Mouse (Mus musculus): ENCODE results near the gene Olfr328. TPM values are rescaled to one million over a fixed set of nuclear protein-coding genes. Genes with fewer than 3 reads are reported as not detected.

The Olfr328 gene
- polyA plus RNA-seq (2015; fragmentation: Nextera tagmentation; extraction: Ambion mirVana), result not detected in 2 replicates

- Histone ChIP-seq H3K27me3 (replicated peaks; ENCODE audit: control insufficient read depth, insufficient read depth, low read length) (no peaks in the 10 kb centered on the region), H3K36me3 (ENCODE audit: control insufficient read depth, insufficient read depth) (no peaks in the 10 kb centered on the region), H3K27ac (ENCODE audit: low read length) (no peak within 1 kb of the TSS), H3K4me1 (replicated peaks; ENCODE audit: control insufficient read depth, insufficient read depth, low read length) (no peaks in the 10 kb centered on the region), H3K9me3 (ENCODE audit: control insufficient read depth, low read length) (no peaks in the 10 kb centered on the region), H3K9ac (replicated peaks; ENCODE audit: low read depth, low read length) (no peak within 1 kb of the TSS), H3K4me2 (ENCODE audit: low read length) (no peak within 1 kb of the TSS), H3K4me3 (replicated peaks; ENCODE audit: low read length) (no peak within 1 kb of the TSS)
- no peak for ATAC-seq
- WGBS, result 79% methylated on average over 1 of the region's 1 CpGs
Measured at GRCm38 (mm10) chr11:58555536-58555935, at the start of gene Olfr328. TSS of gene Olfr328 (minus strand) at chr11:58555636.

- H3K9ac ChIP-seq (replicated peaks; ENCODE audit: low read depth, low read length), result no peak overlapping the region
- no peaks in the 10 kb centered on the region for H3K4me1 ChIP-seq (replicated peaks; ENCODE audit: control insufficient read depth, insufficient read depth, low read length)
- no peak overlapping the region for H3K4me2 ChIP-seq (ENCODE audit: low read length)
- H3K9me3 ChIP-seq (ENCODE audit: control insufficient read depth, low read length), result no peaks in the 10 kb centered on the region
- H3K27me3 ChIP-seq (replicated peaks; ENCODE audit: control insufficient read depth, insufficient read depth, low read length), result no peaks in the 10 kb centered on the region
- 90% methylated on average over 3 of the region's 3 CpGs for WGBS
- H3K4me3 ChIP-seq (replicated peaks; ENCODE audit: low read length), result no peak overlapping the region
- ATAC-seq, result no peak
- no peak overlapping the region for H3K27ac ChIP-seq (ENCODE audit: low read length)
- H3K36me3 ChIP-seq (ENCODE audit: control insufficient read depth, insufficient read depth), result no peaks in the 10 kb centered on the region
Measured at GRCm38 (mm10) chr11:58605228-58605627, 49.8 kb upstream of the Olfr328 start.

GRCm38 (mm10) chr11:58604688-58605087, 49.3 kb upstream of the Olfr328 start:
- H3K4me3 ChIP-seq (replicated peaks; ENCODE audit: low read length), result no peak overlapping the region
- no peaks in the 10 kb centered on the region for H3K27me3 ChIP-seq (replicated peaks; ENCODE audit: control insufficient read depth, insufficient read depth, low read length)
- no peaks in the 10 kb centered on the region for H3K36me3 ChIP-seq (ENCODE audit: control insufficient read depth, insufficient read depth)
- no peak for ATAC-seq
- no peak overlapping the region for H3K27ac ChIP-seq (ENCODE audit: low read length)
- no peak overlapping the region for H3K4me2 ChIP-seq (ENCODE audit: low read length)
- WGBS, result 86% methylated on average over 2 of the region's 2 CpGs
- no peak overlapping the region for H3K9ac ChIP-seq (replicated peaks; ENCODE audit: low read depth, low read length)
- H3K9me3 ChIP-seq (ENCODE audit: control insufficient read depth, low read length), result no peaks in the 10 kb centered on the region
- no peaks in the 10 kb centered on the region for H3K4me1 ChIP-seq (replicated peaks; ENCODE audit: control insufficient read depth, insufficient read depth, low read length)

- Histone ChIP-seq H3K4me1 (replicated peaks; ENCODE audit: control insufficient read depth, insufficient read depth, low read length) (no peaks in the 10 kb centered on the region), H3K36me3 (ENCODE audit: control insufficient read depth, insufficient read depth) (no peaks in the 10 kb centered on the region), H3K4me3 (replicated peaks; ENCODE audit: low read length) (no peak overlapping the region), H3K4me2 (ENCODE audit: low read length) (no peak overlapping the region), H3K9ac (replicated peaks; ENCODE audit: low read depth, low read length) (no peak overlapping the region), H3K27ac (ENCODE audit: low read length) (no peak overlapping the region), H3K27me3 (replicated peaks; ENCODE audit: control insufficient read depth, insufficient read depth, low read length) (no peaks in the 10 kb centered on the region), H3K9me3 (ENCODE audit: control insufficient read depth, low read length) (no peaks in the 10 kb centered on the region)
- WGBS, result 84% methylated on average over 6 of the region's 6 CpGs
- ATAC-seq, result no peak
Measured at GRCm38 (mm10) chr11:58602800-58603560, 47.5 kb upstream of the Olfr328 start.

GRCm38 (mm10) chr11:58602062-58602461, 46.6 kb upstream of the Olfr328 start:
- ATAC-seq, result no peak
- Histone ChIP-seq H3K9me3 (ENCODE audit: control insufficient read depth, low read length) (no peaks in the 10 kb centered on the region), H3K27ac (ENCODE audit: low read length) (no peak overlapping the region), H3K9ac (replicated peaks; ENCODE audit: low read depth, low read length) (no peak overlapping the region), H3K4me1 (replicated peaks; ENCODE audit: control insufficient read depth, insufficient read depth, low read length) (no peaks in the 10 kb centered on the region), H3K4me3 (replicated peaks; ENCODE audit: low read length) (no peak overlapping the region), H3K27me3 (replicated peaks; ENCODE audit: control insufficient read depth, insufficient read depth, low read length) (no peaks in the 10 kb centered on the region), H3K4me2 (ENCODE audit: low read length) (no peak overlapping the region), H3K36me3 (ENCODE audit: control insufficient read depth, insufficient read depth) (no peaks in the 10 kb centered on the region)

GRCm38 (mm10) chr11:58597837-58598236, 42.4 kb upstream of the Olfr328 start:
- no peak overlapping the region for H3K4me3 ChIP-seq (replicated peaks; ENCODE audit: low read length)
- no peaks in the 10 kb centered on the region for H3K36me3 ChIP-seq (ENCODE audit: control insufficient read depth, insufficient read depth)
- WGBS, result 92% methylated on average over 13 of the region's 13 CpGs
- no peak overlapping the region for H3K9ac ChIP-seq (replicated peaks; ENCODE audit: low read depth, low read length)
- H3K4me1 ChIP-seq (replicated peaks; ENCODE audit: control insufficient read depth, insufficient read depth, low read length), result no peaks in the 10 kb centered on the region
- no peak overlapping the region for H3K27ac ChIP-seq (ENCODE audit: low read length)
- no peaks in the 10 kb centered on the region for H3K9me3 ChIP-seq (ENCODE audit: control insufficient read depth, low read length)
- no peaks in the 10 kb centered on the region for H3K27me3 ChIP-seq (replicated peaks; ENCODE audit: control insufficient read depth, insufficient read depth, low read length)
- ATAC-seq, result no peak
- no peak overlapping the region for H3K4me2 ChIP-seq (ENCODE audit: low read length)

GRCm38 (mm10) chr11:58594814-58595213, 39.4 kb upstream of the Olfr328 start, which contains the start of gene Olfr324:
TSS of gene Olfr324 (plus strand) at chr11:58595114.
- Histone ChIP-seq H3K4me1 (replicated peaks; ENCODE audit: control insufficient read depth, insufficient read depth, low read length) (no peaks in the 10 kb centered on the region), H3K36me3 (ENCODE audit: control insufficient read depth, insufficient read depth) (no peaks in the 10 kb centered on the region), H3K9ac (replicated peaks; ENCODE audit: low read depth, low read length) (no peak within 1 kb of the TSS), H3K4me2 (ENCODE audit: low read length) (no peak within 1 kb of the TSS), H3K27me3 (replicated peaks; ENCODE audit: control insufficient read depth, insufficient read depth, low read length) (no peaks in the 10 kb centered on the region), H3K9me3 (ENCODE audit: control insufficient read depth, low read length) (no peaks in the 10 kb centered on the region), H3K4me3 (replicated peaks; ENCODE audit: low read length) (no peak within 1 kb of the TSS), H3K27ac (ENCODE audit: low read length) (no peak within 1 kb of the TSS)
- no peak for ATAC-seq
- 86% methylated on average over 6 of the region's 6 CpGs for WGBS

GRCm38 (mm10) chr11:58588620-58589250, 33.3 kb upstream of the Olfr328 start:
- no peak overlapping the region for H3K9ac ChIP-seq (replicated peaks; ENCODE audit: low read depth, low read length)
- WGBS, result 18% methylated on average over 3 of the region's 3 CpGs
- no peak overlapping the region for H3K4me3 ChIP-seq (replicated peaks; ENCODE audit: low read length)
- ATAC-seq, result peak; percentile 61
- no peaks in the 10 kb centered on the region; the same call in 1 of the 2 replicates for H3K4me1 ChIP-seq (replicated peaks; ENCODE audit: control insufficient read depth, insufficient read depth, low read length)
- no peaks in the 10 kb centered on the region for H3K36me3 ChIP-seq (ENCODE audit: control insufficient read depth, insufficient read depth)
- H3K4me2 ChIP-seq (ENCODE audit: low read length), result no peak overlapping the region
- no peak overlapping the region for H3K27ac ChIP-seq (ENCODE audit: low read length)
- H3K9me3 ChIP-seq (ENCODE audit: control insufficient read depth, low read length), result no peaks in the 10 kb centered on the region
- H3K27me3 ChIP-seq (replicated peaks; ENCODE audit: control insufficient read depth, insufficient read depth, low read length), result no peaks in the 10 kb centered on the region; the same call in 1 of the 2 replicates

- Histone ChIP-seq H3K4me1 (replicated peaks; ENCODE audit: control insufficient read depth, insufficient read depth, low read length) (no peaks in the 10 kb centered on the region; the same call in 1 of the 2 replicates), H3K36me3 (ENCODE audit: control insufficient read depth, insufficient read depth) (no peaks in the 10 kb centered on the region), H3K9ac (replicated peaks; ENCODE audit: low read depth, low read length) (no peak overlapping the region), H3K27me3 (replicated peaks; ENCODE audit: control insufficient read depth, insufficient read depth, low read length) (no peaks in the 10 kb centered on the region; the same call in 1 of the 2 replicates), H3K4me3 (replicated peaks; ENCODE audit: low read length) (no peak overlapping the region), H3K27ac (ENCODE audit: low read length) (no peak overlapping the region), H3K9me3 (ENCODE audit: control insufficient read depth, low read length) (no peaks in the 10 kb centered on the region), H3K4me2 (ENCODE audit: low read length) (no peak overlapping the region)
- no peak for ATAC-seq
- 60% methylated on average over 7 of the region's 7 CpGs for WGBS
Measured at GRCm38 (mm10) chr11:58587898-58588348, 32.5 kb upstream of the Olfr328 start.
